Mouse (Mus musculus): Measurements from ENCODE around the gene Nlrc4. TPM values are rescaled to one million over a fixed set of nuclear protein-coding genes. Genes with fewer than 3 reads are reported as not detected.
A peak's percentile ranks its signal among the peaks of the same experiment; 100 is the strongest.
"Not testable (repeated sequence)": the region's sequence is repeated elsewhere in the genome, so short reads cannot be mapped to it uniquely, and the experiment has no call there.

Gene Nlrc4
- 0.21 and 0.26 TPM in 2 replicates for polyA plus RNA-seq (2016; fragmentation: Nextera tagmentation; extraction: Ambion mirVana)

GRCm38 (mm10) chr17:74458711-74459408, at the start of gene Nlrc4:
Nlrc4 (minus strand) TSS chr17:74459142.
- Histone ChIP-seq H3K27me3 (no peaks in the 10 kb centered on the region), H3K4me1 (no peaks in the 10 kb centered on the region), H3K4me2 (replicated peaks) (no peak within 1 kb of the TSS), H3K36me3 (no peaks in the 10 kb centered on the region), H3K9ac (replicated peaks) (no peak within 1 kb of the TSS), H3K27ac (replicated peaks) (no peak within 1 kb of the TSS), H3K4me3 (no peak within 1 kb of the TSS), H3K9me3 (no peaks in the 10 kb centered on the region)
- 56% methylated on average over 8 of the region's 8 CpGs for WGBS
- no peak for ATAC-seq (ENCODE audit: low FRiP score, low read depth)

GRCm38 (mm10) chr17:74508600-74508999, 49.7 kb upstream of the Nlrc4 start:
- Histone ChIP-seq H3K4me1 (no peaks in the 10 kb centered on the region), H3K27me3 (no peaks in the 10 kb centered on the region), H3K36me3 (no peaks in the 10 kb centered on the region), H3K27ac (replicated peaks) (no peak overlapping the region), H3K9ac (replicated peaks) (no peak overlapping the region), H3K9me3 (no peaks in the 10 kb centered on the region), H3K4me3 (no peak overlapping the region), H3K4me2 (replicated peaks) (no peak overlapping the region)
- ATAC-seq (ENCODE audit: low FRiP score, low read depth) = no peak
- WGBS = 96% methylated on average over 3 of the region's 3 CpGs

DNA sequence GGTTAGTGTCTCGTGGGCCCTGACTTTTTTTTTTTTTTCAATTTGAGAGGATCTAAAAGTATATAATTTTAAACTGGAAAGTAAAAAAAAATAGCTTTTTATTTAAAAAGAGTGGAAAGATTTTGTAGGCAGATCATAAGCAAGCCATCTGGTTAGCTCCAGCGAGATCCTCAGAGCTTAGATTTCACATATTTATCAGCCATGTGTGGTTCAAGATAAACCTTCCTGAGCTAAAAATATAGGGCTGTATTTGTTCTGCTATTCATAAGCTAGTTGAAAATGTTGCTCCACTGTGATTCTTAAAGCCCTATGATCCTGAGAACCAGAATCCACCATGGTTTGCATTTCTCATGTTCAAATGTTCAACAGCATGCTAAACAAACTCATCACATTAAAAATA, 49.0 kb upstream of the Nlrc4 start:
- Histone ChIP-seq H3K4me1 (no peaks in the 10 kb centered on the region), H3K36me3 (no peaks in the 10 kb centered on the region), H3K4me2 (replicated peaks) (no peak overlapping the region), H3K9ac (replicated peaks) (no peak overlapping the region), H3K9me3 (no peaks in the 10 kb centered on the region), H3K27me3 (no peaks in the 10 kb centered on the region), H3K4me3 (no peak overlapping the region), H3K27ac (replicated peaks) (no peak overlapping the region)
- no peak for ATAC-seq (ENCODE audit: low FRiP score, low read depth)
- 89% methylated on average over 2 of the region's 2 CpGs for WGBS

DNA sequence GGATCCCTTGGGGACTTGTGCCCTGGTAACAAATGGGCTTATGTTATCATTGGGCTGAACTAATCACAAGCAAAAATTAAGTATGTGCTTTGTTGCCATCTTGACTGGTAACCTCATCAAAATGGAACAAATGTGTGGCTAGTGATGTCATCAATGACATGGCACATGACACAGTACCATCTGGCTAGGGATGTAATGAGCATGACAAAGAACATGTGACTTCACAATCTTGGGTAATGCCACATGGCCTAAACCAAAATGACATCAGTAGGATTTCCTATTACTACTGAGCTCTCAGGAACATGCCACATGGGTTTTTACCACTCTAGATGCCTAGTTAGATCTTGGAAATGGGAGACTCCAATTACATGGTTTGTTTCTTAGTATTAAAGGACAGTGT, 42.1 kb upstream of the Nlrc4 start:
- Histone ChIP-seq H3K4me1 (no peaks in the 10 kb centered on the region), H3K9ac (replicated peaks) (no peak overlapping the region), H3K4me3 (no peak overlapping the region), H3K27ac (replicated peaks) (no peak overlapping the region), H3K27me3 (no peaks in the 10 kb centered on the region), H3K9me3 (no peaks in the 10 kb centered on the region), H3K4me2 (replicated peaks) (no peak overlapping the region), H3K36me3 (peaks cover 33% of the 10 kb centered on the region)
- ATAC-seq (ENCODE audit: low FRiP score, low read depth) = no peak

GRCm38 (mm10) chr17:74500204-74500603, 41.3 kb upstream of the Nlrc4 start:
- H3K4me3 ChIP-seq = no peak overlapping the region
- no peaks in the 10 kb centered on the region for H3K4me1 ChIP-seq
- 92% methylated on average over 4 of the region's 4 CpGs for WGBS
- H3K36me3 ChIP-seq = peaks cover 37% of the 10 kb centered on the region
- no peak overlapping the region for H3K27ac ChIP-seq (replicated peaks)
- ATAC-seq (ENCODE audit: low FRiP score, low read depth) = no peak
- H3K4me2 ChIP-seq (replicated peaks) = no peak overlapping the region
- no peak overlapping the region for H3K9ac ChIP-seq (replicated peaks)
- H3K27me3 ChIP-seq = no peaks in the 10 kb centered on the region
- H3K9me3 ChIP-seq = no peaks in the 10 kb centered on the region

DNA sequence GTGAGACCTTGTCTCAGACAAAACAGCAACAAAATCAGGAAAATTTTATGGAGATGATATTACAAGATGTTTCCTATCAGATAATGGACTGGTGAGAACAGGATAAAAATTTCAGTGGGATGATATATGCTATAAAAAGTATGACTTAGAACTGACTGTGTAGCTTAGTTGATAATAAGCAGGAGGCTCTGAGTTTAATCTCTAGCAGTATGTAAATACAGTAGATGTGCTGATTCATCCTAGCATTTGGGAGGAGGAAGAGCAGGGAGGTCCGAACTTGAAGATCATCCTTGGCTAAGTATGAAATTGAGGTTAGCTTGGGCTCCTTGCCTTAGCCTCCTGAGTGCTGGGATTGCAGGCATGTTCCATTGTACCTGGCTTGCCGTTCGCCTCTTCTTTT, 32.6 kb upstream of the Nlrc4 start:
- H3K9me3 ChIP-seq = no peaks in the 10 kb centered on the region
- H3K9ac ChIP-seq (replicated peaks) = no peak overlapping the region
- no peaks in the 10 kb centered on the region for H3K27me3 ChIP-seq
- 91% methylated on average over 3 of the region's 3 CpGs for WGBS
- H3K4me3 ChIP-seq = no peak overlapping the region
- no peak for ATAC-seq (ENCODE audit: low FRiP score, low read depth)
- no peak overlapping the region for H3K27ac ChIP-seq (replicated peaks)
- no peak overlapping the region for H3K4me2 ChIP-seq (replicated peaks)
- H3K4me1 ChIP-seq = peaks cover 6% of the 10 kb centered on the region
- H3K36me3 ChIP-seq = peaks cover 27% of the 10 kb centered on the region

GRCm38 (mm10) chr17:74489901-74490220, 30.9 kb upstream of the Nlrc4 start:
- peak overlapping the region; percentile 100 for H3K4me3 ChIP-seq
- H3K36me3 ChIP-seq = peaks cover 20% of the 10 kb centered on the region
- H3K27me3 ChIP-seq = no peaks in the 10 kb centered on the region
- 0% methylated on average over 12 of the region's 12 CpGs for WGBS
- H3K27ac ChIP-seq (replicated peaks) = peak overlapping the region; percentile 64
- H3K9me3 ChIP-seq = no peaks in the 10 kb centered on the region
- no peak for ATAC-seq (ENCODE audit: low FRiP score, low read depth)
- peak overlapping the region; percentile 91 for H3K9ac ChIP-seq (replicated peaks)
- peak overlapping the region; percentile 73 for H3K4me2 ChIP-seq (replicated peaks)
- H3K4me1 ChIP-seq = peaks cover 6% of the 10 kb centered on the region

GRCm38 (mm10) chr17:74489024-74489900, 30.3 kb upstream of the Nlrc4 start, which contains the start of gene Yipf4:
Yipf4 (plus strand) TSS chr17:74489493.
- 4% methylated on average over 57 of the region's 58 CpGs for WGBS
- Histone ChIP-seq H3K9ac (replicated peaks) (peak within 1 kb of the TSS; percentile 91), H3K4me1 (peaks cover 6% of the 10 kb centered on the region), H3K9me3 (no peaks in the 10 kb centered on the region), H3K4me2 (replicated peaks) (peak within 1 kb of the TSS; percentile 73), H3K27me3 (no peaks in the 10 kb centered on the region), H3K27ac (replicated peaks) (peak within 1 kb of the TSS; percentile 64), H3K36me3 (peaks cover 14% of the 10 kb centered on the region), H3K4me3 (peak within 1 kb of the TSS; percentile 100)
- peak; percentile 100 for ATAC-seq (ENCODE audit: low FRiP score, low read depth)

- Histone ChIP-seq H3K4me1 (no peaks in the 10 kb centered on the region), H3K4me3 (no peak overlapping the region), H3K27me3 (no peaks in the 10 kb centered on the region), H3K36me3 (no peaks in the 10 kb centered on the region), H3K9me3 (no peaks in the 10 kb centered on the region), H3K4me2 (replicated peaks) (no peak overlapping the region), H3K27ac (replicated peaks) (no peak overlapping the region), H3K9ac (replicated peaks) (no peak overlapping the region)
- 82% methylated on average over 14 of the region's 14 CpGs for WGBS
- ATAC-seq (ENCODE audit: low FRiP score, low read depth) = no peak
Observed at GRCm38 (mm10) chr17:74480361-74481069, 21.6 kb upstream of the Nlrc4 start.

DNA sequence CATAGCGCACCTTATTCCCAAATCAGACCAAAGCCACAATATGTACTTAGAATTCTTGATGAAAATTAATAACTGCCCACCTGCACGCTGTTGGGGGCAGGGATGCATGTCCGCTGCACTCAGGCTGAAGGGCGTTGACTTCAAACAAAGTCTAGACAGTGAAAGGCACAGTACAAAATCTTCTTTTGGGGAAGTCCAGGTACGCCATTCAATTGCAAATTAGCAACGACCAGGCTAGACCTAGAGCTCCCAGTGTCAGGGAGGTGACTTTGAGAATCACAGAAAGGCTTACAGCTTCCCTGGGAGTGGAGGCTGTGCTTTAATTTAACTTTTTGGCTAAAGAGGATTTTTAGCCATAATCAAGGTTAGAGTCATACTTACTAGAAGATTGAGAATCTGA, 11.2 kb upstream of the Nlrc4 start:
- 75% methylated on average over 6 of the region's 6 CpGs for WGBS
- H3K36me3 ChIP-seq; H3K4me1 ChIP-seq; H3K9ac ChIP-seq (replicated peaks); H3K4me2 ChIP-seq (replicated peaks); H3K9me3 ChIP-seq; H3K4me3 ChIP-seq; H3K27ac ChIP-seq (replicated peaks); H3K27me3 ChIP-seq; ATAC-seq (ENCODE audit: low FRiP score, low read depth): not testable (repeated sequence)

DNA sequence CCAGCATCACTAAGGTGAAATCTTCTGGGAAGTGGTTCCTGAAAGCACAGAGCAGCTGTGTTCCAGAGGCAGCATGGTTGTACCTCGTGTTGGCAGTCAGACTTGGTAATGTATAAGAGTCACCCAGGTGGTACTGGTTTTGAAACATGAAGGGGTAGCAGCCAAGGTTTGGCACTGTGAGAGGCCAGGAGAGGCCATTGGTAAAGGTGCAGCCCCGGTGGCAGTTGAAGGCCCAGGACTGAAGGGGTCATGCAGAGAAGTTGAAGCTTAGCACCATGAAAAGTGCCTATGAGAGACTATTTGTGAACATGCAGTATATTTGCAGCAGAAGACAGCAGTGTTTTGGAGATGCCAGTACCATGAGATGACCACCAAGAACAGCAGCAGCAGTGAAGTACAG, 9.0 kb upstream of the Nlrc4 start:
- H3K4me2 ChIP-seq (replicated peaks); H3K27me3 ChIP-seq; ATAC-seq (ENCODE audit: low FRiP score, low read depth); H3K4me3 ChIP-seq; H3K4me1 ChIP-seq; H3K36me3 ChIP-seq; H3K9ac ChIP-seq (replicated peaks); H3K27ac ChIP-seq (replicated peaks); H3K9me3 ChIP-seq: not testable (repeated sequence)
- 83% methylated on average over 2 of the region's 2 CpGs for WGBS

DNA sequence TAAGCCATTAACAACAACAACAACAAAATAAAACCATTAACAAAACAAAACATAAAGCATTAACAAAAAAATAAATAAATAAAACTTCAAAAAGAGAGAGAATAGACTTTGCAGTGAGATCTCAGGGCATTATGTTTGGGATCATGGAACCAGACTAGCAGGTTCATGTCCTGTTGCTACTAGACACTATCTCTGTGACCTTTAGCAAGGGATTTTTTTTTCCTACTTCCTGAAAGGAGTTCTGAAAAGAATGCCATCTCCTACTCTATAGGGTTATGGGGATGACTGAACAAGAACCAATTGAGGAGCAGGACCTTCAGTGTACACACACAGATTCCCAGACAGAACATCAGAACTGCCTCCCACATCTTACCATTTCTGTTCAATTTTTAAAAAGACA, 4.6 kb upstream of the Nlrc4 start:
- no peaks in the 10 kb centered on the region for H3K27me3 ChIP-seq
- H3K4me1 ChIP-seq = no peaks in the 10 kb centered on the region
- no peak overlapping the region for H3K27ac ChIP-seq (replicated peaks)
- H3K36me3 ChIP-seq = no peaks in the 10 kb centered on the region
- no peak for ATAC-seq (ENCODE audit: low FRiP score, low read depth)
- H3K9ac ChIP-seq (replicated peaks) = no peak overlapping the region
- H3K4me2 ChIP-seq (replicated peaks) = no peak overlapping the region
- no peak overlapping the region for H3K4me3 ChIP-seq
- no peaks in the 10 kb centered on the region for H3K9me3 ChIP-seq
